Comparison of ENCODE assay signal across 17 mouse cellular contexts in the genomic region with DNA sequence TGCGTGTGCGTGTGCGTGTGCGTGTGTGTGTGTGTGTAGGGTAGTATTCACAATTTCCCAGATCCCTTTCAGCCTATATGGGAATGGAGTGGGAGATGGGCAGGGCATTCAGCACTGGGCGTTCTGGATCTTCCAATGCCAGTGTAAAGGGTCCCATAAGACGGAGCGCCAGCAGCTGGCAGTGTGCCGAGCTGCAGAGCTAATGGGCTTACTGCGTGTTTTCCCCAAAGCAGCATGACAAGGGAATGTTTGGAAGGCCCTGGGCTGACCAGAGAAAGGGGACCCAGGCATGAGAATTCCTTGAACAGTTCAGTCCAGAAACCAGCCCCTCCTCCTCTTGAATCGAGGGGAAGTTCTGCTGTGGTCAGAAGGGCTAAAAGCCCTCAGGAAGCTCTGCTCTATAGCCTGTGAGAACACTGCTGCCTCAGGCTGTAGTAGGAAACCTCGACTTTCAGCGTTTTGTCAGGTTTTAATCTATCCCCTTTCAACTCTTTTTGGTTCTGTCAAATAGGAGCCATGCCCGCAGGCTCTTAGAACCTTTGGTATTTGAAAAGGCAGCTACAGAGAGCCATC.
DNase-seq lines count a peak whose midpoint lies in the region; ATAC-seq lines count a peak whose summit lies in the region.
"Had no signal": no experiment of that assay in that cellular context is flagged by ENCODE, and none has a peak within 500 bp of the region (broad histone marks: within the 10 kb centered on the region; RNA-seq: fewer than 3 reads in every experiment).

No protein-coding gene starts in this region.

- ATAC-seq in limb, embryonic 13.5 days (ENCODE audit: low FRiP score, low read depth) = 0 out of 2 replicates have a peak, but pooled peaks have one; percentile 2
- no peak for ATAC-seq in intestine, embryonic 16.5 days

- peaks cover 26% of the 10 kb centered on the region for H3K4me1 ChIP-seq in limb, embryonic 13.5 days
- H3K4me1 ChIP-seq in limb, embryonic 10.5 days = peaks cover 12% of the 10 kb centered on the region
- H3K4me1 ChIP-seq in intestine, embryonic 16.5 days (ENCODE audit: control insufficient read depth, insufficient read depth, low read length) = peaks cover 9% of the 10 kb centered on the region

- no peak overlapping the region for H3K4me3 ChIP-seq in limb, embryonic 13.5 days
- no peak overlapping the region for H3K4me3 ChIP-seq in limb, embryonic 10.5 days
- no peak overlapping the region for H3K4me3 ChIP-seq in intestine, embryonic 16.5 days (ENCODE audit: low read length)
- H3K4me3 ChIP-seq: embryonic facial prominence, embryonic 15.5 days; stomach, embryonic 15.5 days had no signal

- H3K27me3 ChIP-seq in limb, embryonic 13.5 days = no peaks in the 10 kb centered on the region
- H3K27me3 ChIP-seq in limb, embryonic 10.5 days (ENCODE audit: low read depth, poor library complexity, severe bottlenecking) = no peaks in the 10 kb centered on the region
- no peaks in the 10 kb centered on the region for H3K27me3 ChIP-seq in intestine, embryonic 16.5 days (replicated peaks; ENCODE audit: control insufficient read depth, insufficient read depth, low read length)
- H3K27me3 ChIP-seq: embryonic facial prominence, embryonic 15.5 days; stomach, embryonic 15.5 days had no signal

- WGBS in limb, embryonic 13.5 days = 73% methylated on average over 13 of the region's 13 CpGs
- WGBS in limb, embryonic 10.5 days = 77% methylated on average over 13 of the region's 13 CpGs
- WGBS in intestine, embryonic 16.5 days = 75% methylated on average over 13 of the region's 13 CpGs

- no peak overlapping the region for H3K4me2 ChIP-seq in limb, embryonic 13.5 days (replicated peaks)
- H3K4me2 ChIP-seq in intestine, embryonic 16.5 days (ENCODE audit: low read depth, low read length) = no peak overlapping the region
- H3K4me2 ChIP-seq: embryonic facial prominence, embryonic 15.5 days; heart, embryonic 11.5 days; stomach, embryonic 15.5 days had no signal

- no peak overlapping the region for H3K27ac ChIP-seq in limb, embryonic 13.5 days
- no peak overlapping the region for H3K27ac ChIP-seq in limb, embryonic 10.5 days
- no peak overlapping the region for H3K27ac ChIP-seq in intestine, embryonic 16.5 days (ENCODE audit: low read length)
- H3K27ac ChIP-seq: embryonic facial prominence, embryonic 15.5 days; stomach, embryonic 15.5 days had no signal

- H3K9me3 ChIP-seq in limb, embryonic 13.5 days = no peaks in the 10 kb centered on the region
- H3K9me3 ChIP-seq in limb, embryonic 10.5 days (replicated peaks) = no peaks in the 10 kb centered on the region
- no peaks in the 10 kb centered on the region for H3K9me3 ChIP-seq in intestine, embryonic 16.5 days (ENCODE audit: control insufficient read depth, low read length)
- H3K9me3 ChIP-seq: embryonic facial prominence, embryonic 15.5 days; stomach, embryonic 15.5 days had no signal

- H3K36me3 ChIP-seq in limb, embryonic 13.5 days = no peaks in the 10 kb centered on the region
- no peaks in the 10 kb centered on the region for H3K36me3 ChIP-seq in limb, embryonic 10.5 days
- no peaks in the 10 kb centered on the region for H3K36me3 ChIP-seq in intestine, embryonic 16.5 days (ENCODE audit: control insufficient read depth, insufficient read depth, low read length)
- H3K36me3 ChIP-seq: embryonic facial prominence, embryonic 15.5 days; stomach, embryonic 15.5 days had no signal

- H3K9ac ChIP-seq in limb, embryonic 13.5 days = no peak overlapping the region
- H3K9ac ChIP-seq in intestine, embryonic 16.5 days (ENCODE audit: low read depth, low read length) = no peak overlapping the region
- H3K9ac ChIP-seq: embryonic facial prominence, embryonic 15.5 days; stomach, embryonic 15.5 days had no signal

- peak; percentile 40 to 46 for DNase-seq in cerebellum, postnatal 14 days
- no peak for DNase-seq in cerebellum, adult 18-20 months
- no peak for DNase-seq in limb, embryonic 10.5 days (ENCODE audit: low spot score)
- DNase-seq in right cerebral cortex, postnatal 14 days = peak; percentile 8
- no peak for DNase-seq in right cerebral cortex, adult 2 months (ENCODE audit: low spot score in 2 of 2)
- DNase-seq in B cell, adult 2 months = no peak
- DNase-seq: adrenal gland, postnatal 10 days; cerebellum, postnatal 36 days; gastrocnemius, postnatal 25 days; heart, postnatal 4 days; kidney, adult 9 months; thymus, postnatal 14 days had no signal

Comparison
In these comparisons a context has a peak if more than half of its experiments do, and no peak if none do; other contexts are left out.
1. DNase-seq: peak in cerebellum, postnatal 14 days (2 of 2) and right cerebral cortex, postnatal 14 days (single experiment); none in cerebellum, adult 18-20 months (0 of 2), limb, embryonic 10.5 days (single experiment), right cerebral cortex, adult 2 months (0 of 2) and B cell, adult 2 months (0 of 2).